Mouse (Mus musculus) frontal cortex, adult 2 months (tissue): ENCODE results near the gene Pdlim1. TPM values are rescaled to one million over a fixed set of nuclear protein-coding genes. Genes with fewer than 3 reads are reported as not detected.
A peak's percentile ranks its signal among the peaks of the same experiment; 100 is the strongest.

Experiments
- DNase-seq, 2 experiments: peaks; one replicate each; pipeline ENCODE4 v3.0.0; 2022; ENCODE audit warnings: low spot score in 1 of 2; ENCODE audit errors: extremely low spot score in 1 of 2
- polyA plus RNA-seq: library from polyadenylated mRNA; depleted of rRNA; stranded (reverse); fragments of >200 nt; gene quantifications from 2 replicates; pipeline ENCODE4 v1.2.3, GENCODE M21; 2012

Pdlim1 gene
- polyA plus RNA-seq, 1 experiment = 11.1 TPM

GRCm38 (mm10) chr19:40290099-40290724, 18.6 kb upstream of the Pdlim1 start:
- DNase-seq = peak; percentile 35 to 60

GRCm38 (mm10) chr19:40288415-40288814, 16.8 kb upstream of the Pdlim1 start:
- DNase-seq = no peak

- DNase-seq = no peak
These were observed 13.1 kb upstream of the Pdlim1 start for GRCm38 (mm10) chr19:40284704-40285103.

GRCm38 (mm10) chr19:40283415-40283814, 11.8 kb upstream of the Pdlim1 start:
- DNase-seq = no peak

GRCm38 (mm10) chr19:40278372-40279023, 6.9 kb upstream of the Pdlim1 start:
- no peak for DNase-seq

DNA sequence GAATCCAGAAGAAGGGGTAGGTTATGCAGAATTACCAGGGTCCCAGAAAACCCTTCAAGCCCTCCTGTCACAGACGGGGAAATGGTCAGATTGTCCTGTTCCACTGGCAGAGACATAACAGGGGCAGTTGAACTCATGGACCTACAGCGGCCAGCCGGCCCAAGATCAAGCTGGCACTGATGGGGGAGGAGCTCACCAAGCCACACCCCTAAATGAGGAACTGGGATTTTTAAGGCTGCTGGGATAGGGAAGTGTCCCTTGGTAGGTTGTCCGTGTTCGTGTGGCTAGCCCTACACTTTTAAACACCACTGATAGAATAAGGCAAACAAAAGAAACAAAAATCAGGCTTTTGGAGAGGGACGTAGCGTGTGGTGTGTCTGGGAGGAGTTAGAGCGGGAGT, 5.9 kb upstream of the Pdlim1 start:
- no peak for DNase-seq

DNA sequence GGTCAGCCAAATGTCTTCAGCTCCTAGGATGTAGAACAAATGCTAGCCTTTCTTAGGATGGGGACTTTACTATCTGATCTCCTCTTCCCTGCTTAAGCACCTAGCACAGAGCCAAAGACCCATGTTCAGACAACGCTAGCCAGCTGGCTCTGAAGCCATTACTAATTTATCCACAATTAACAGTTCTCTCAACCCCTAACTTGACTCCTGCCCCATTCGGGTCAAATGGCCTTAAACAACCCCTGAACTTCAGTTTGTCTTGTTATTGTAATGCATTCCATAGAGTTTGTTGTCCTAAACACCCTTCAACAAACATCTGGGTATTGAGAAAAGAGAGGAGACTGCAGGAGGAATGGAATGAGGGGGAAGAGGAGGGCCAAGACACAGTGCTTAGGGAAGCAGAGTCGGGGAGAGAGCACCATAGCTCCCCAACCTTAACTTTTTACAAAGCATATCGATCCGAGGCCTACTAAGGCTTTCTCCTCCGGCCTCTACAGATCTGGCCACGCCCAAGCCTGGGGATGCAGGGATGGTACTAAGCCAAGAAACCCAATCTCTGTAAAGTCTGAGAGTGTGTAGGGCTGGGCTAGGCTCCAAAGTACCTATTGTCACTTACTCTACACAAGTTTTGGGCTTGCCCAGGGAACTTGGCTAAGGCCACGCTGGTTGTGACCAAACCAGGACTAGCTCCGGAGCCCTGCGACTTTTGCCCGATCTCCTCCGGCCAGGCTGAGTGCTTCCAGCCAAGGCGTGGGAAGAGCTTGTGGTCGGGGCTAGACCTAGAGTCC, 4.0 kb upstream of the Pdlim1 start:
- DNase-seq = no peak

GRCm38 (mm10) chr19:40272674-40273073, 1.0 kb upstream of the Pdlim1 start:
- no peak for DNase-seq

DNA sequence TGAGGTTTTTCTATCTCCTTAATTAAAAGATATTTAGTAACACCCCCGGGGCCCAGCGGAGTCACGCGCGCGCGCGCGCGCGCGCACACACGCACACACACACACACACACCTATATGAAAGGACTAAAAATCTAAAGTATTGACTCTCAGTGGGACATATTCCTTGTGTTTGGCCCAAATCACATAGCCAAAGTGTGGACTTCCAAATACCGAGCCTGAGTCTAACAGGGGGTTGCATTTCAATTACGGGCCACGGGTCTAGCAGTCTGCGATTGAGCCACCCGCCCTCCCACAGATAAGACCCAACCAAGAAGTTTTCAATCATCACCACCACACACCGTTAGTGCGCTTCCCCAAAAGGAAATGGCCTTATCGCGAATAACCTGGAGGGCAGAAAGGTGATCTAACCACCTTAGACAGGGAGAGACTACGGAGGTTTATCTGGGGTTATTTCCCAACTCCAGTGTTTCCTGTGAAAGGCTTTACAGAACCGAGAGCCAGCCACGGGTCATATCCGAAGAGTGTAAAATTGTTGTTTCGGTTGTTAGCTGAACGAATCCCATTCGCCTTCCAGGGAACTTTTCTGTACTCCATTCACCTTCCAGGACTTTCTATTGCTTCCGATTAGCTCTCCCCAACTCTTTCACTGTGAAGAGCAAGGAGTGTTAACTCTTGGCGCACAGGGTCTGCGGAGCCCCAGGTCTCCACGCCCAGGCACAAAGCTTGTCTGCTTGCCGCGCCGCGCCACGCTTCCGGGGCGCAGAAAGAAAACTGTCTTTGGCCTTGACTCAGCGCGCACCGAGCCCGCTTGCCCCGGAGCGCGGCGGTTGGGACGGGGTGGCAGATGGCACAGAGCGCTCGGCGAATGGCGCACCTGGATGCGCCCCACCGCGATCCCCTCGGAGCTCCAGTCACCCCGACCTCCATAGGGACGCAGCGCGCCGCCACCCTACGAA, 1.0 kb downstream of the Pdlim1 start:
- DNase-seq = no peak

- no peak for DNase-seq
These were observed 2.1 kb downstream of the Pdlim1 start for GRCm38 (mm10) chr19:40269526-40269925.

DNA sequence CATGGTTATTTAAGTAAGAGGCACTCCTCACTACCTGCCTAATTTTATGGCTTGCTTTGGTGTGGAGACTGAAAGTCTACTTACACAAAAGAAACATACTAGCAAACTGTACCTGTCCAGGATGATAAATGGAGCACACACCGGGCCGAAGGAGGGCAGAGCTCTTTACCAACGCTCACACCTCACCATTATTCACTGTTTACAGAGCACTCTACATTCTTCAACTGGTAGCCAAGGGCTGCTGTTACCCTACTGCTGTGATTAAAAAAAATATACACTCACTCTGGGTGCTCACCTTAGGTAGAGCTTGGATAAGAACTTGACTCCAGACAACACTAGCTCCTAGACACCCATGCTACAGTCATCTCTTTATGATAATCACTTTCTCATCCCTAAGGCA, 3.1 kb downstream of the Pdlim1 start:
- DNase-seq = no peak

- no peak for DNase-seq
These were observed 4.3 kb downstream of the Pdlim1 start for GRCm38 (mm10) chr19:40267380-40267779.

DNA sequence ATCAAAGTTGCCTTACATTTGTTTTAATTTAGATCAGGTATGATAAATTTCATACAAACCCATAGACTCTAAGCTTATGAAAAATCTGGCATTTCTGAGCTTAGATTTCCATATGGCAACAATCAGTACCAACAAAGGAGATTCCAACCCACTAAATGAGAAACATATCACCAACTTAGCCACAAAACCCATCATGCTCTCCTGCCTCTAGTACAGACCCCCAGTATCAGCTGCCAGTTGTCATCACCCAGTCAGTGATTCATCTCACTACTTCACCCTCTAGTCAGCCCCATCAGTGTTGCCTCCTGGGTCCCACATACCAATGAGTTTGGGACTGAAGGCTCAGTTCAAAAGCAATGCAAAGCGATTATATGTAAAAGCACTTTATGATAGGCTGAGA, 12.2 kb downstream of the Pdlim1 start:
- DNase-seq = no peak

- no peak for DNase-seq
These were observed 14.2 kb downstream of the Pdlim1 start for GRCm38 (mm10) chr19:40257396-40257795.

- no peak for DNase-seq
These were observed 15.1 kb downstream of the Pdlim1 start for GRCm38 (mm10) chr19:40256376-40257050.

DNA sequence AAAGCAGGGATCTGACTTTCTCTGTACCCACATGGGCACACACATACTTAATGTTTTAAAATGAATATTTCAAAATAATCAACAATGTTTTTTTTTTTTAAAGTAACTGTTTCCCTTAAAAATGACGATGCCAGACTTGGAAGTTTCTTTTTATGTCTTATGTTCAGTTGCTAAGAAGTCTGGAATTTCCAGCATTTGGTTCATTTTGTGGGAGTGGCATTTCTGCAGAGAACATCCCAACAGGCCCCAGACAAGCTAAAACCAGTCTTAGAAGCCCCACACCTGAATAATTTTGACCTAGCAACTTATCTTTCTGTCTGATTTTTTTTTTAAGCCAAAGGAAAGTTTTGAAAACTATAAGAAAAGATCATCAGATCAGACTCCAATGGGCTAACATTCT, 16.1 kb downstream of the Pdlim1 start:
- DNase-seq = no peak

DNA sequence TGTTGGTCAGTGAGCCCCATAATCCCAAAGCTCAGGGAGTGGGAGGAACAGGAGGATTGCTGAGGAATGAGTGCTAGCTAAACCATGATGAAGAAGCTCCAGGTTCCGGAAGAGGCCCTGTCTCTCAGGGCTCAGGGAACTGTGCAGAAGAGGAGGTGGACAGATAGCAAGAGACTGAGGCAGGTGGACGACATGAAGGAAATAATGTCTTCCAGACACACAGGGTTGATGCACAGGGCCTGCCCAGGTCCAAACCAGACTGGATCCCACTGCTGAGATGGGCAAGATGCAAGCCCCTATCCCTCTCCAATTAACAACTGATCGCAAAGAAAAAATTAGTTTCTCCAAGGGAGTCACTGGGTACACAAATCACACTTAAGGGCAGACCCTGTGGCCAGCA, 16.9 kb downstream of the Pdlim1 start:
- no peak for DNase-seq

DNA sequence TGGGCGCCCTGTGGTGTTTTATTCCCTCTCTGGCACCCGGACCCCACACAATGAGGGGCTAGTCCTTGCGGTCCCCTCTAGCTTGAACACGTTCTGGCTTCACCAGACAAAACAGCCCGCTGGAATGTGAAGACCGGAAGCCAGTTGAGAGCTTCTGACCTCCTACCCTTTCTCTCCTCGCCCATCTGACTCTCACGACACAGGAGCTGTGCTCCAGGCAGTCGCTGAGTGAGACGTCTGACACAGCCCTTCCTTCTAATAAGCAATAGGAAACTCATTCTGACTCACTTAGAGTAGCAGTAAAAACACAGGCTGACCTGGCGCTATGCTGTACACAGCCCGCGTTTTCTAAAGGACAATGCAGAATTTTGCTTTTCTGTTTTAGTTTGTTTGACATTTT, 17.9 kb downstream of the Pdlim1 start:
- DNase-seq = no peak

DNA sequence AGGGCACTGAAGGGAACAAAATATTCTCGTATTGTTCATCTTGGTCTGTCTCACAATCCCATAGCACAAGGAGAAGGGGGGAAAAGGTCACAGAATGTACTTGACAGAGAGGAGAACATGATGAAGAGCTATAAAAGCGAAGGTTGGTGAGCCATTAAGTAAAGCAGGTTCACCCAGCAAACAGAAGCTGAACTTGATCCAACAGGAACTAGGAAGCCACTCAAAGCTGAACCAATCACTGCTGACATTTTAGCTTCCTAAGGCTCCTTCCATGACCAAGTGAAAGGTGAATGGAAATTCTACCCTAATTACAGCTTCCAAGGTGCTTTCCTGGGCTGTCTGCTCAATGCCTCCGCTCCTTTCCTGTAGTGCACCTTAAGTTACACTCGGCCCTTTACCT, 20.5 kb downstream of the Pdlim1 start:
- DNase-seq = no peak

DNA sequence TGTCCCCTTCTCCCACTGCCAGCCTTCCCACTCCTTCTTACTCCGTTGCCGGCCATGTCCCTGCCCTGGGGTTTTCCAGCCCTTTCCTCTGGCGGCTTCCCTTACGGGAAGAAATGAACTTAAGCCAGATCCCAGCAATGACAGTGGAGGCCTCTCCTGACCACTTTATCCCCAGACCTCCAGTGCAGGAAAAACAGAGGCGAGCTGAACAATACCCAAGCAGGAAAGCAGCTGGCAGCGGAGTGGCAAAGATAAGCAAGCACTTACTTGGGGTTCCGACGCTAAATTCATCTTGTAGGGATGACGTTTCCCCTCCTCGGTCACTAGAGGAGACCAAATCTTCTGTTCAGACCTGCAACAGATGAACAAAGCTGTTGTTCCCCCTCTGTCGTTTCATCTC, 22.3 kb downstream of the Pdlim1 start:
- no peak for DNase-seq
